Mouse (Mus musculus) cerebellum, adult 11-12 months (tissue): Measurements from ENCODE around the gene 1110051M20Rik.

ENCODE experiments used
- DNase-seq: peaks from one replicate; pipeline ENCODE4 v3.0.0; 2022

Gene 1110051M20Rik

DNA sequence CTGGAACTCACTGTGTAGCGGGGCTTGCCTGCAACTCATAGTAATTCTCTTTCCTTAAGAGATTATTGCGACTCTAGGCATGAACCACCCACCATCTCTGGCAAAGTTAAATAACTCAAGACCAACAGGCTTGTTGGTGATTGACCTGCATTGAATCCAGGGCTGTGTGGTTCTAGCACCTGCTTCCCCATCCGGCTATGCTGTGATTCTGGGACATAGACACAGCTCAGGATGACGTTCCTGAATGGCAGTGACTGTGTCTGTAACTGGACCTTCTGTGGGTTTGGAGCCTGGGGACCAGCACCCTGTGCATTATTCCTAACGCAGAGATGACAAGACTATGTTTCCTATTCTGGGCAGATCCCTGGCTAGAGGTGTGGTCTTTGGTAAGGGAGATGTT is 148.6 kb downstream of the 1110051M20Rik start:
- no peak for DNase-seq

DNA sequence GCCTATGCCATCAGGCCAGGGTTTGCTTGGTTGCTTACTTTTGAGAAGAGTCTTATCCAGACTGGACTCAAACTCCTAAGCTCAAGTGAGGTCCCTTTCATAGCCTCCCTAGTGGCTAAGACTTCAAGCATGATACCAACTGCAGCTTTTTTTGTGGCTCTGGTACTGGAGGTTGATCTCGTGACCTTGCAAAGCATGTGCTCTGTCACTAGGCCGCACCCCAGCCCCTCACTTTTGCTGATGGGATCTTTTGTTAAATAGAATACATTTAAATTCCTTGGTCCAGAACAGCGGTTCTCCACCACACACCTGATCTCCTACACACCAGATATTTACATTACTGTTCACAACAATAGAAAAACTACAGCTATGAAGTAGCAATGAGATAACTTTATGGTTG is 150.3 kb downstream of the 1110051M20Rik start:
- DNase-seq: no peak

DNA sequence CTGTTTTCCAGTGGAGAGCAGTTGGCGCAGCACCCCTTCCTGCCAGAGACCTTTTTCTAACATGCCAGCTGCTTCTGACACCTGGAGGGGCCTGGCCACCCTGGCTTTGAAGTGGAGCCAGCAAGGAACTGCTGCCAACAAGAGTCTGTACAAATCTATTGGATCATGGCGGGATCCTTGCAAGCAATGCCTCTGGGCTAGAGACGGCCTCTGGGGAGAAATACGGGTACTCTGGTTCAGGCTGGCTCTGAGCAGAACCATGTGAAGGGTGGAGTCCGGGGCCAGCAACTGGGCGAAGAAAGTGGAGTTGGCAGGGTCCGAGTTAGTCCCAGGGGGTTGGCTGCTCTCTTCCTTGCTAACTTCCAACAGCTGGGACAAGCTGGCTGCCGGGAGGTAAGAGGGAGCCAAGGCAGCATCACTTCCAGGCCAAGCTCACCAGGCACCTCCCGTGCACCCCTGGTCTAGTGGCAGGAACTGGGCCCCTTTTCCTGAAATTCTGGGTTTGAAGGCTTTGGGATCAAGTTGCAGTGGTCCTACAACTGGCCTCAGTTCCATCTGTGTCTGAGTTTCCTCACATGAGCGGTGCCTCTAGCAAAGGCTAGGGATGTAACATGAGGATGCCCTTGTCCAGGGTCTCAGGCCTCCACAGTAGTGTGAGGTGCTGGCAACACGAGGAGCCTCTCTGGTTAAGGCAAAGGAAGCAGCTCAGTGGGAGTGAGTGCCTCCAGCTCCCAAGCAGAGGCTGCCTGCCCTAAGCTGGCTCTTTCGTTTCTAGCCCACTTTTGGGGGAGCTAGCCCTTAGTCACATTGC is 153.1 kb downstream of the 1110051M20Rik start:
- peak; percentile 38 for DNase-seq

DNA sequence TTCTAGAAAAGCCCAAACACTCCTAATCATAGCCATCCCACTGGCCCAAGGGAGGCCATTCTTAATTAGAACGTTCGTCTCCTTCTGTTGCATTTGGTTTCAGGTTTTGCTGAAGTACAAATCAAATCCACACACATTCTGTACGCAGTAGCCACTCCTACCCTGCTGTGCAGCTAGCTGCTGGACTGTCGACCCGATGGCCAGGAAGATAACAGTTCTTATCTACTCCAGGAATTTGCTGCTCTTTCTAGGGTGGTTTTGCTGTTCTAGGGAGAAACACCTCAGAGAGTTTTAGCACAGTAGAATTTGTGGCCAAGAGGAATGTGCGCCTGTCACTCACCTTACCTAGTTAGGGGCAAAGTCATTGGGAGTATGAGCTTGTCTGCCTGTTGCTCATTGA is 156.9 kb downstream of the 1110051M20Rik start:
- no peak for DNase-seq

DNA sequence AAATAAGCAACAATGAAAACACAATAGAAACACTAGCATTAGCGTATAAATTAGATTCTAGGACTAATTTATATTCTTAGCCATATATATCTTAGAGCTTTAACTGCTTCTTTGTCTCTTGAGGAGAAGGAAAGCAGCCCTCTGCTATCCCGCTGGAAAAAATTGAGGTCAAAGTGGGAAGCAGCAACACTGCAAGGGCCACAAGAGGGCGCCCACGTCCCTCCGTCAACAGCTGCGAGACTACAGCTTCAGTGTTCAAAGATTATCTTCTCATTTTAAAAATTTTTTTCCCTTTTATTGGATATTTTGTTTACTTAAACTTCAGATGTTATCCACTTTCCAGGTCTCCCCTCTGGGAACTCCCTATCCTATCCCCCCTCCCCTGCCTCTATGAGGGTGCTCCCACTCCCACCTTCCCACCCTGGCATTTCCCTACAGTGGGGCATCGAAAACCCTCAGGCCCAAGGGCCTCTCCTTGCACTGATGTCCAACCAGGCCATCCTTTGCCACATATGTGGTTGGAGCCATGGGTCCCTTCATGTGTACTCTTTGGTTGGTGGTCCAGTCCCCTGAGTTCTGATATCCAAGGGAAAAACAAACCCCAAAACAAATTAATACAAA is 158.5 kb downstream of the 1110051M20Rik start:
- peak; percentile 78 for DNase-seq

DNA sequence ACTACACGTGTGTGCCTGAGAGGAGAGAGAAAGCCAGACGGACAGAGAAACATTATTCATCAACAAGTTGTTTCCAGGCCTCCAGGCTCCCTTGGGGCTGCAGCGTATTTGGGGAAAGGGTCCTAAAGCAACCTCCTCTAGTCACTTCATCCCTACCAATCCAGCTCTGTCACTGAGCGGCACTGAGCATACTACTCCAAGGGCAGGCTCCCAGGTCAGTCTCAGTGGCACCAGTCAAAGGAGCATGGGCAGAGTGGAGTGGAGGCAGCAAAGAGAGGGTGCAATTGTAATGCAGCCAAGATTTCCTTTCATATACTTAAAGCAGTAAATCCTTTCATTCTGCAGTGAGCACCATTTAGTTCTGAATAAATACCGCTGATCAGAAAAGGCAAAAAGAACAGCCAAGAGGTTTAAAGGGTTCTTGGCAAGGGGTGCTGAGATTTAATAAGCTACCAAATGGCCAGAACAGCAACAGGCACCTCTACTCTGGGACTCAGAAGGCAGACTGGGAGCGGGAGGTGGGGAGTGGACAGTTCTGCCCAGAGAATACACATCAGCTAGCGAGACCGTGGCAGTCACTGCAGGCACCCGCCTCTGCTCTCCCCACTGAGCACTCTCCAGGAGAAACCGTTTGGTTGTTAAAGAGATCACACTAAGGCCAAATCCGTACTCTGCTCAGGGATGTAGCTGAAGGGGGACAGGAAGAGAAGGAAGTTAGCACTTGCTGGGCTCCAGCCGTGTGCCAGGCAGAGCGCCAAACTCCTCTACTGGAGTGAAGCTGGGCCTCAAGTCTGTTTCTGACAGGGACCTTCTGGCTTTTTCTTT is 159.9 kb downstream of the 1110051M20Rik start:
- peak; percentile 83 for DNase-seq

DNA sequence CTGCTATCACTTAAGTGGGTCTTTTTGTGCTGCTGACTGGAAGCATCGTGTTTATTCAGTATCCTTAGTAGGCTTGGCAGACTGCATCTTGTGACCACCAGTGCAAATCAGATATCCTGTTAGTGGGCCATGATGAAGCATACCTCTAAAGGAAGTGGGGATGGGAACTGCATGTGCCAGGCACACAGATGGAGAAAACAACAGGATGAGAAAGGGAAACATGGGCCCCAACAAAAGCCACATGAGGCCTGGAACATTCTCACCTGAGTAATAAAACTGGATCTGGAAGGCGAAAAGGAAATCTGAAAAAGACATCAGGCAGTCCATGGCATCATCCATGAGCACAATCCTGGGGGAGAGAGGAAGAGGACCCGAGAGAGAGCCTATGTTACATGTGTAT is 160.5 kb downstream of the 1110051M20Rik start:
- DNase-seq: peak; percentile 56

DNA sequence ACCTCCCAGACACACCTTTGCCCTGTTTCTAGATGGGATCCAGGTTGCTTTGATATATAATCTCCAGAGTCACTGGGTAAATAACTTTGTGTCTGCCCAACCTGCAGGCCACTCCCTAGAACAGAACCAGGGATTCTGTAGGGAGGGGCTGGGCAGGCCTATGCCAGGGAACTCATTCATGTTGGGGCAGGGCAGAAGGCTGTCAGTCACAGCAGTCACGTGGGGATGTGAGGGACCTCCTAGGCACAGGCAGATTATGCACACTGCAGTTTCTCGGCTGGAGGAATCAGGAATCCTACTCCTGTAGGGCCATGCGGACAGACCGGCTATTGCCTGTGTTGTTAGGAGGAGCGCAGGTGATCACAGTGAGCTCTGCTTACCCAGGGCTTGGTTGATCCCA is 163.1 kb downstream of the 1110051M20Rik start:
- no peak for DNase-seq

DNA sequence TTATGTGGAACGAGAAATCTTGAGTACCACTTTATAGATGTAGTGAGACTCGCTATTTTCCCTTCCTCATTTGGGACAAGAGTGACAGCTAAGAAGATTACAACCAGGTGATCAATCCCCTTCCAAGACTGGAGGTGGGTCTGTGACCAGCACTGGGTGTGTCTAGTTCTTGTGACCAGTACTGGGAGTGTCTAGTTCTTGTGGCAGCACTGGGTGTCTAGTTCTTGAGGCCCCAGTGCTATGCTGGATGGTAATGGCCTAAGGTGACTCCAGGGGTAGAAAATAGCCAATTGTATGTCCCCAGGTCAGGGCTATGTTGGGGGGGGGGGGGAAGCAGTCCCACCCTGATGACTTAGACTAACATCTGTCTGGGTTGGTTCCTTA is 165.1 kb downstream of the 1110051M20Rik start:
- peak; percentile 15 for DNase-seq

DNA sequence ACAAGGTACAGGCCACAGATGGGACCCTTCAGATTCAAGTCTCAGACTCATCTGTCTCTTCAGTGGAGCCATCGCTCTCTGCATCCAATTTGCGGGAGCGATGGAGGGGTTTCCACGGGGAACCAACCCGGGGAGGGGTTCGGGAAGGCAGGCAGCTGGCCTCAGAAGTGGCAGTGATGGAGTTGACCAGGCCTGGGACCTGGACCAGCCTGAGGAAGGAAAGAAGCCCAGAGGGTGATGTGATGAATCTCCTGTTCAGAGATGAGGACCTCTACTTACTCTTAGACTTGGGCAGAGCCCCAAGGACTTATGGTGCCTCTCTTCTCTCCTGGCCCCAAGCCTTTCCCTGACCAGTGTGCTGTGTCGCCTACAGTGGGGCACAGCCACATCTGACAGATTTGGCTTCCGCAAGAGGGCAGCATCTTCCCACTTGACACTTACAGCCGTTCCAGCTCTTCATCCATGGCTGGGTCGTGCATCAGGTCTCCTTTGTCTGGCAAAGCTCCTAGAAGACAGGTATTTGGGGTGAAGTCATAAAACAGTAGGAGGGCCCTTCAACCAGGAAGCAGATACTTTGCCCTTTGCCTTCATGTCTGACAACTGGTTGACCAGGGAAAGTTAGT is 165.6 kb downstream of the 1110051M20Rik start:
- DNase-seq: peak; percentile 64

DNA sequence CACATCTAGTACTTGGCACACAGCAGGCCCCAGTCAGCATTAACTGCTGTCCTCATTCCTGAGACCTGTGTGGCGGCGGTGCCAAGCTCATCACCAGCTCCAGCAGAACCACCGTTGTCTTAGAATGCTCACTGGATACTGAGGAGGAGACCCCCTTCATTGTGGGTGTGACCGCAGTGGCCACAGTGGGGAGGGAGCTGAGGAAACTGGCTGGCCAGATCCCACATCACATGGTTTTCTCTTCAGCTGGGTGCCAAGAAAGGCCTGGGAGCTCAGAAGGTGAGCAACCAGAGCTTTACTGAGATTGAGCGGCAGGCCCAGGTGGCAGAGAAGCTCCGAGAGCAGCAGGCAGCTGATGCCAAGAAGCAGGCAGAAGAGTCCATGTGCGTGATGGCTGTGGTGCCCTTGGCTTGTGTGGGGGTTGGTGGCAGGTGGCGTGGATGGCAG is 174.8 kb downstream of the 1110051M20Rik start:
- peak; percentile 88 for DNase-seq

DNA sequence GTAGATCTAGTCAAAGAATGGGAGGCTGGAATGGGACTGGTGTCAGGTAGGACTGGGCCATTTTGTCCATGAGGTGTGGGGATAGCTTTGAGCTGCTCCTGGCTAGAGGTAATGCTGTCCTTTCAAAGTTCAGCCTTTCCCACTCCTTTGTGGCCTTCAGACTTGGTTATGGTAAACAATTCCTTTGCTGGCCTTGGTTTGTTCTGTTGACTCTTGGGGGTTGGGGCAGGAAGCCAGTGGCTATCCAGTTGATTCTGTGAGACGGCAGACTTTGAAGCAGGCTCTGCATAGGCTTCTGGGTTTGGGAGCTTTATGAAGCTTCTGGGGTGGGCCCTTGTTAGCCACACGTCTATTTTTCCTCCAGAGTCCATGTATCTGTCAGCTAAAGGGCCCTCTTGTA is 175.8 kb downstream of the 1110051M20Rik start:
- no peak for DNase-seq

DNA sequence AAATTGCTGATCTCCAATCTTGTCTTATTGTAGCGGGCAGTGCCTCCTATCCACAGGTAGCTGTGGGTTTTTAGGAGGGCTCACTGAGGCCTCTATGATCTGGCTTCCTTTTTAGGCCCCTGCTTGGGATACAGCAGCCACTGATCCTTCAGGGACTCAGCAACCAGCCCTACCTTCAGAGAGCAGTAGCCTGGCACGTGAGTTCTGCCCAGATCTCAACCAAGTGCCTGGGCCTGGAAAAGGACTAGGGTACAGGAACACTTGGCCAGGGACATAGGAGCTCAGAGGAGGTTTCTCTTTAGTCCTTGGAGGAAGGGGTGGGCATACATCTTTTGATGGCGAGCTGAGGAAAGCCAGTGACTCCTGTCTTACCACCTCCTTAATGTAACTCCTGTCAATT is 176.5 kb downstream of the 1110051M20Rik start:
- no peak for DNase-seq

DNA sequence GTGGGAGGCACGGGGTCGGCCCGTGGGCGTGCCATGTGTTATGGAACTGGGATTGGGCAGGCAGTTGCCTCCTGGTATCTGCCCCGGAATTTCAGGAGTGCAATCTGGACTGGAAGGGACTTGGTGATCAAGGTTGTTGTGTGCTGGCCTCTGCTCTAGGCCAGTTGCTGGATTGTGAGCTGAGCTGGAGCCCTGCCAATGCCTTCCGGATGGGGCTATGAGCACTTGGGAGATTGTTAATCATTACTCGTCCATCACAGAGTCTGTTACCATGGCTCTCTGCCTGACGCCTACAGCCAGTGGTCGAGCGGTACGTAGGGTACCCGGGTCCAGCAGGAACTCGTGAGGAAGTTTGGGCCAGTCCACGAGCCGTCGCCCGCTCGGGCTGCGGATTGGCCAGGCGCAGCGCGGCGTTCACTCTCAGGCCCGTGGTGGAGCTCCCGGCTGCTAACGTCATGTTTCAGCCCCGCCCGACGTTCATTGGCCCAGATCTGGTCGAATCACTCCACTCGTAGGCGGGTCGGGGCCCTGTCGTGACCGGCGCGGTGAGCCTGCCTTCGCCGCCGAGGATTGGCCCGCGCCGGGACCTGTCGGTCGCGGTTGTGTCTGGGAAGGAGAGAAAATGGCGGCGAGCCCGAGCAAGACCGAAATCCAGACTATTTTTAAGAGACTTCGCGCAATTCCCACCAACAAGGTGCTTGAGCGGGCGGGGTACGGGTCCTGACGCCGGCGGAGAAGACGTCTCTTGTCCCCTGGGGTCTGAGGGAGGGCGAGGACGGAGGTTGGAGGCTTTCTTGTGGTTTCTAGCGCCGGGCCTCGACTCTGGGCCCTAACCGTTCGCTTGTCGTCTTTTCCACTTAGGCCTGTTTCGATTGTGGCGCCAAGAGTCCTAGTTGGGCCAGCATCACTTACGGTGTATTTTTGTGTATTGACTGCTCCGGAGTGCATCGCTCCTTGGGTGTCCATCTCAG is 179.5 kb downstream of the 1110051M20Rik start, which contains the start of gene Arfgap2:
Gene Arfgap2, plus strand, starts transcription at position 264 of the 971 bp plus-strand sequence.
- peak; percentile 99 for DNase-seq

DNA sequence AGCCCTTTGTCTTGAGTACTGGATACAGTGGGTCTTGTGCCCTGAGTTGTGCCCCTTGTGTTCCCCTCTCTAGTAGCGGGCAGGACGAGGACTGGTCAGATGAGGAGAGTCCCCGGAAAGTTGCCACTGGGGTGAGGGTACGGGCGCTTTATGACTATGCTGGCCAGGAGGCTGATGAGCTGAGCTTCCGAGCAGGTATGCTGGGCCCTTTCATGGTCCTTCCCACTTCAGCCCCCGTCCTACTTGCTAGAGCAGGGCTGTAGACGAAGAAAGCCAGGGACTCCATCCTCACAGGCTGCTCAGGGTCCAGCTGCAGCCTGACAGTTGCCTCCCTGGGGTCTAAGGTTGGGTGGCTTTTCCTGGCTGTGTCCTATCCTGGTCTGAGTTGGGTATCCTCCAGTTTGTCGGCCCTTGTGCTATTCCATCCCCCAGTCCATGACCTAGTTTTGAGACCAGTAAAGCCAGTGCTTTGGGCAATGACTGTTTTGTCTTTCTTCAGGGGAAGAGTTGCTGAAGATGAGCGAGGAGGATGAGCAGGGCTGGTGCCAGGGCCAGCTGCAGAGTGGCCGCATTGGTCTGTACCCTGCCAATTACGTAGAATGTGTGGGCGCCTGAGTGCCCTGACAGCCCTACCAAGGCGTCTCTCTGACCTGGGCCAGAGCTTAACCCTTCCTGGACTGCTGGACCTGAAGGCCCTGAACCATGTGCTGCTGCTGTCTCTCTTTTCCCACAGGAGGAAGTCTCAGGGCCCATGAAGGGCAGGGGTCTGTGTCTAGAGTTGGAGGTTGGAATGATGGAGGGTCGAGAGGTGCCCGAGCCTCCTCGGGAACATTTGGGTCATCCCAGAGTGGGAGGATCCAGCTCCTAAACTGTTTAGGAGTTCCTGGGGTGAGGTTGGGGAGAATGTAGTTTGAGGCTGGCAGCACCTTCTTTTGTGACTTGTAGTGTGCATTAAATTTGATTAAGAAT is 180.5 kb downstream of the 1110051M20Rik start:
- DNase-seq: peak; percentile 62

DNA sequence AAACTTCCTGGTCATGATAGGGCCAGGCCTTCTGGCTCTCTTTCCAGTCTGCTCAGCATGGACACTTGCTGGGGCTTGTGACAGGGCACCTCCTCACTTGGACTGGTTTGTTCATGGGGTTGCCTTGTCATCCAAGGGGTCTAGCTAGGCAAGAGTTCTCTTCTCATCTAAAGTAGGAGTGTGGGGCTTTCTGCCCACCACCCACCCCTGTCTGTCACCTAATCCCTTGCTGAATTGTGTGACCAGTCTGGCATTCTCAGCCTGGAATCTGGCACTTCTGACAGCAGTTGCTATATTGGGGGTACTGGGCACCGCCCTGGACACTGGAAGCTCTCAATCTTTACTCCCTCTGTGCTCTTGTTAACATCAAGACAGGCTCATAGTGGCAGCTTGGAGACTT is 185.0 kb downstream of the 1110051M20Rik start:
- DNase-seq: no peak

DNA sequence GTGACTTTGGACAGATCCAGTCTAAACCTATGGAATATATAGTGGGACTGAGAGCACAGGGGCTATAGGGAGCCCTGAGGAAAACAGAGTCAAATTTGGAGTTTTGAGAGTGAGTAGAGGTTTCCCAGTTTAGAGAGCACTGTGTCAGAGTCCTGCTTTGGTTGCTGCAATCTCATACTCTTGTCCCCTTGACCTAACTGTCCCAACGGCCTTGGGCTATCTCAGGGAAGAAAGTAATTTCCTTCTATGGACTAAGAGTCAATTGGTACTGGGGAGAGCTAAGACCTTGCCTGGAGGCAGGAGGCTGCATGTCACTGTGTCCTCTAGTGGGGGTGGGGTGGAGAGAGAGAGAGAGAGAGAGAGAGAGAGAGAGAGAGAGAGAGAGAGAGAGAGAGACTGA is 185.7 kb downstream of the 1110051M20Rik start:
- no peak for DNase-seq

DNA sequence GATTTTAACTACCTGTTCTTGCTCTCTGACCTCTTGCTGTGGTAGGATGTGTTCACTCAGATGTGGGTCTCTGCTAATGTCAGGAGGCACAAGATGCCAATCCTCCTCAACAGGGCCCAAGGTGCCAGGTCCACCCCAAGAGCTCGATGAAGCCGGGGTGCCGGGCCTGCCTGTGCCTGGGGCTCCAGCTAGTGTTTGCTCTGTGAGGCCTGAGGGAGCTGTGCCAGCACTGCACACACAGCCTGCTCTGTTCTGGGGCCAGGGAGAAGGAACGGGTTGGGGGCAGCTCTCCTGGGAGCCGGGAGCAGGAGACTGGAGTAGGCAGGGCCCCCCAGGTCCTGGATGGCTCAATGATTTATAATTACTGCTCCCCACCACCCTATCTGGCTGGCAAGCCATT is 186.4 kb downstream of the 1110051M20Rik start:
- DNase-seq: peak; percentile 74

DNA sequence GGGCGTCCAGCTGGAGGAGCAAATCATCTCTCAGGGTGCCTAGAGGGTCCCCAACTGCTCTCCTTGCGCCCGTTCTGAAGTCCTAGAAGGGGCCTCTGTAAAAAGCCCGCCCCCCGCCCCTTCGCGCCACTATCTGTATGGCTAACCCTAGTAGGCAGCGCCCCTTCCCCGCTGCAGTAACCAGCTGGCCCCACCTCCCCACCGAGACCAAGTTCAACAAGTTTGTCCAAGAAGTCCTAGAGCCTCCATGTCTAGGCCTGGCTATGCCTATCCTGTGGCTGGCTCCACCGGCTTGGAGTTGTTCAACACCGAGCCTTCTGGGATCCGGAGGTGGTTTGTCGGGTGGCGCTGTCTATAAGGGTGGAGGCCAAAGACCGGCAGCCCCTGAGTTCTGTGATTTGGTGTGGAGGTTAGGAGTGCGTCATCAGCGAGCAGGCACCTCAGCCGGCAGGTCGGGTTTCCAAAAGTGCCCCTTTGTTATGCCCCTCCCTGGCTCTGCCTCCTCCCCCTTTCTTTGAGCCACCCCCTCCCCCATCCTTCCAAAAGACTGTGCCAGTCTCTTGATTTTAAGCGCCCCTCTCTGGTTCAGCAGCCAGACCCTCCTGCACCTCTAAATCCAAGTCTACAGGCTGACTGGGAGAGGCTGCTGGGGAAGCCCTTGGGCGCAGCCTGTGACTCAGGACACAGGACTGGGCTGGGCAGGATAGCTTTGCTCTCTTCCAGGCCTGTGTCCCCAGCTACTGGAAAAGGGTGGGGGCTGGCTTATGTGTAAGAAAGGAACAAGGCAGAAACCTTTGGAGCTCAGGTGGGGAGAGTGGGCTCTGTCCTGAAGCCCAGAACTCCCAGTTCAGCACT is 187.2 kb downstream of the 1110051M20Rik start:
- DNase-seq: peak; percentile 66
